Mouse (Mus musculus) adrenal gland, postnatal 4 days (tissue): ENCODE data around the gene Pkm. TPM values are rescaled to one million over a fixed set of nuclear protein-coding genes. Genes with fewer than 3 reads are reported as not detected.
A peak's percentile ranks its signal among the peaks of the same experiment; 100 is the strongest.

Experiments used
- DNase-seq, 2 experiments: peaks; one replicate each; pipeline ENCODE4 v3.0.0; 2021 to 2022; ENCODE audit warnings: low spot score in 2 of 2, mixed read lengths in 2 of 2
- long read RNA-seq, 2 experiments: library from polyadenylated mRNA; stranded (forward); transcript quantifications; one replicate each; pipeline ENCODE4 v2.0.0; 2021
- total RNA-seq, 2 experiments: library from RNA; stranded (reverse); gene quantifications; 2 replicates each; pipeline ENCODE4 v1.2.3; 2021

Pkm gene
- total RNA-seq = 100 to 1,000 TPM; 351 to 370 TPM
- long read RNA-seq, experiment 1, transcript Pkm-201 (11 exons, 2,432 nt) = major isoform, 320 of 491 reads
- long read RNA-seq, experiment 1, transcript Pkm-202 (11 exons, 2,041 nt) = minor isoform, 109 of 491 reads
- long read RNA-seq, experiment 1, partial matches to known transcripts = 33 of 491 reads
- long read RNA-seq, experiment 1, other reads (novel, unspliced or antisense) = 29 of 491 reads
- long read RNA-seq, experiment 2, transcript Pkm-201 (11 exons, 2,432 nt) = major isoform, 624 of 937 reads
- long read RNA-seq, experiment 2, transcript Pkm-202 (11 exons, 2,041 nt) = minor isoform, 182 of 937 reads
- long read RNA-seq, experiment 2, partial matches to known transcripts = 91 of 937 reads
- long read RNA-seq, experiment 2, other reads (novel, unspliced or antisense) = 40 of 937 reads

DNA sequence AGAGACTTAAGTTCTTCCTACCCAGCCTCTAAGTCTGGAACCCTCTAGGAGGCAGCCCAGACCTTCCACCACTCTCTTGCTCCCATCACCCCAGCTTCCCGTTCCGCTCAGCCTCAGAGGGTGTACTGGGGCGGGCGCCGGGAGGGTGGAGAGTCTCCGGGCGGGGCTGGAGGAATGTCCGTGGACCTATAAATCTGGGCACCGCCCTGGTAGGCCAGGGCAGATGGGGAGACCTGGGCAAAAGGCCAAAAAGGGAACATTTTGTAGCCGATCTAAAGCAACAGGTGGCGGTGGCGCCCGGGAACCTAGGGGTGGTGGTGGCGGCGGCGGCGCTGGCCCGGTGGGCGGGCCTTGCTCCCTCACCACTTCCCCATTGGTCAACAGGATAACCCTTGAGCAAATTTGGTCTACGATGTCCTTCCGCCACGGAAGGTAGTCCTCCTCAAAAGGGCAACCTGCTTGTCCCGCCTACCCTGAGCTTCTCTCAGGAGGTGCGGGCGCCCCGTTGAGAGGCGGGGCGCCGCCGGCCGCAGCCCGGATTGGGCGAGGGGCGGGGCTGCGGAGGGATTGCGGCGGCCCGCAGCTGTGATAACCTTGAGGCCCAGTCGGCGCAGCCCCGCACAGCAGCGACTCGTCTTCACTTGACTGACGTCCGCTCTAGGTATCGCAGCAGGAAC lies at the start of gene Pkm:
Gene Pkm (plus strand): TSS at position 411 of the 677 bp plus-strand sequence.
- DNase-seq = peak; percentile 75 to 87

DNA sequence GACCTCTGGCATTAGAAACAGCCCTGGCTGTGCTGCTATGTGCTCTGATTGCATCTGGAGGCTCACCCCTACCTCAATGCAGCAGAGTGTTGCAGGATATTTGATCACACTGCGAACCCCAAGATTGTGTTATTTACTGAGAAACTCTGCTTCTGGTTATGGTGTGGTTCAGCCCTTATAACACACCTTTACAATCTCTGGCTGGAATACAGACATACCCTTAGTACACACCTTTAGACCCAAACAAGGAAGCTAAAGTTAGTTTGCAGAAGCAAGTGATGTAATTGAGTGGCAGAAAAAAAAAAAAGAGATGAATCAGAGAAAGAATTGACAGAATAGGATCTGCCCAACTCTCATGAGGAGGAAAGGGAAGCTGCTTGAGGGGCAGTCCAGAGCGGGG lies 45.2 kb upstream of the Pkm start:
- no peak for DNase-seq

DNA sequence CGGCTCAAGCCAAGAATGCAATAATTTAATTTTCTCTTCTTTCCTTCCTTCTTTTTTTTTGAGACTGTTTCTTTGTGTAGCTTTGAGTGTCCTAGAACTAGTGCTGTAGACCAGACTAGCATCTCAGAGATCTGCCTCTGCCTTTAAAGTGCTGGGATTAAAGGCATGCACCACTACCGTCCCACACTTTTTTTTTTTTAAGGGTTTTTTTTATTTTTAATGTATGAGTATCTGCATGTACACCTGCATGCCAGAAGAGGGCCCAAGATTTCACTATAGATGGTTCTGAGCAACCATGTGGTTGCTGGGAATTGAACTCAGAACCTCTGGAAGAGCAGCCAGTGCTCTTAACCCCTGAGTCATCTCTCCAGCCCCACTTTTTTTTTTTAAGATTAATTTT lies 40.4 kb upstream of the Pkm start:
- DNase-seq = no peak

DNA sequence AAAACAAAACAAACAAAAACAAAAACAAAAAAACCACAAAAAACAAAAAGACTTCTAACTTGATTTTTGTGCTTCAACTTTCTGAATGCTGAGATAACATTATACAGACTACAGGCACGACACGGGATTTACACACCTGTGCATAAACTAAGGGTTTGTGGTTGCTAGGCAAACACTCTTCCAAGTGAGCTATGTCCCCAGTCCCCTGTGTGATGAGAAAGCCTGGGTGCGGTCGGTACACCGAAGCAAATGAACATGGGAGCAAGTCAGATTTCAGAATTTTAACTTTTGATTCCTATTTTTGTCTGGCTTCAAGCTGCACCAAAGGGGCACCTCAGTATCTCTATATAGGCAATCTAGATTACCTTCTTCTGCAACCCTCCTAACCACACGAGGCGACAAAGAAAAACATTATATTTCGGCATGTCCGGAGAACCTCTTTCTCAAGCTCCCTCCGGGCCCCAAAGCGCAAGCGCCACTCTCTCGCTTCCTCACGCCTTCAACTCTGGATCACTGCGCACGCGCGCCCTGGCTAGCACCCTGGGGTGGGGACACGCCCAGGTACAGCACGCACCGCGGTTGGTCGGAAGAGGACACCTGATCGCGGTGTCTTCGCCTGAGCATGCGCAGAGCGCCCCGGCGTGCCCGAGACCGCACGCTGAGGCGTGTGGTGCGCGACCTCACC lies 39.4 kb upstream of the Pkm start, which contains the start of gene Parp6:
Gene Parp6 (plus strand): TSS at position 663 of the 685 bp plus-strand sequence.
- peak; percentile 99 to 100 for DNase-seq

DNA sequence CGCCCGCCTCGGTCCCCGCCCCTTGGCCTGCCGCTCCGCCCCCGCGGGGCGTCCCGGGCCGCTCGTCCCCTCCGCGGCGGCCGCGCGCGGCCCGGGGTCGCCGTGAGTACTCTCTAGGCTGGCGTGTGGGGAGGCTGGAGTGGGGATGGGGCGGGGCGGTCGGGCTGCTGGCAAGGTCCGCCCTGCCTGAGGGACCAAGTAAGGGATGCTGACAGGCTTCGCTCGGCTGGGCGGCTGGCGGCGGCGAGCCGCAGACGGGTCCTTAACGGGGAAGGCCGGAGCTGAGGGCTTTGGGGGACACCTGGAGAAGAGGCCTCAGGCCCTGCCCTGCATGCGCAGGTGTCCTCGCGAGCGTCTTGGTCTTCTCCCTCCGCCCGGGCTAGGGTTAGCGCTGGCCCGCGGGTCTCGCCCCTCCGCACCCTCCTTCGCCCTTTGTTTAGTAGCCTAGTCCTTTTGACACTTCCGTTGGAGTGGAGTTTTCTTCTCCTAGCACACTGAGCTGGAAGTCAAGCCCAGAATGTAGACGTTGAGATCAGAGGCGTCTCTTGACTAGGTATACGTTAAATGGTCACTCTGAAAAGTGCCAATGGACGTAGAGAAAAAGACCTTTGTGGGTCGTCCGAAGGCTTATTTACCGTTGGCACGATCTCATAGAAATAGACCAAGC lies 38.7 kb upstream of the Pkm start:
- DNase-seq = peak in 1 of 2 experiments; percentile 7

DNA sequence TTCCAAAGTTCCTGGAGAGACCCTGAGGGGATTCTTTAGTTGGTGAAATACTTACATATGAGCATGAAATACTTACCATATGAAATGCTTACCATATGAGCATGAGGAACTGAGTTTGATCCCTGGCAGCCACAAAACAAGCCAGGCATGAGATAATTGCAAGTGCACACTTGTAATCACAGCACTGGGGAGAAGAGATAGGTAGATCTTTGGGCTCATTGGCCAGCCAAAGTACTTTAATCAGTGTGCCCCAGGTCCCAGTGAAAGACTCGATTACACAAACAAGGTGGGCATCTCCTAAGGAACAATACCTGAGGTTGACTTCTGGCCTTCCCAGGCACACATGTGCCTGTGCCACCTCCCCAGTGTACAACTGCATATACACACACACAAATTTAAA lies 17.8 kb upstream of the Pkm start:
- no peak for DNase-seq

DNA sequence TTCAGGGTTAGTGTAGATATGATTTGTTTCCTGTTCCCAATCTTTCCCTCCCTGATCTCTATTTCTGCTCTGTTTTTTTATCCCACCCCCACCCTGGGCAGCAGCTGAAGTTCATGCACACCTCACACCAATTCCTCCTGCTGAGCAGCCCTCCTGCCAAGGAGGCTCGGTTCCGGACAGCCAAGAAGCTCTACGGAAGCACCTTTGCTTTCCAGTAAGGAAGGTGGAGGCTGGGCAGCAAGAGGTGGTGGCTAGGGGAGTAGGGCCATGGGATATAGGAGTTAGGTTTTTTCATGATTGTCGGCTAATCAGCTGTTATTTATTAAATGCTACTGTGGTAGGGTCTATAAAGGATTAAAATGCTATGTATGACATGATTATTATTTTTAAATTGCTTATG lies 16.2 kb upstream of the Pkm start:
- no peak for DNase-seq

DNA sequence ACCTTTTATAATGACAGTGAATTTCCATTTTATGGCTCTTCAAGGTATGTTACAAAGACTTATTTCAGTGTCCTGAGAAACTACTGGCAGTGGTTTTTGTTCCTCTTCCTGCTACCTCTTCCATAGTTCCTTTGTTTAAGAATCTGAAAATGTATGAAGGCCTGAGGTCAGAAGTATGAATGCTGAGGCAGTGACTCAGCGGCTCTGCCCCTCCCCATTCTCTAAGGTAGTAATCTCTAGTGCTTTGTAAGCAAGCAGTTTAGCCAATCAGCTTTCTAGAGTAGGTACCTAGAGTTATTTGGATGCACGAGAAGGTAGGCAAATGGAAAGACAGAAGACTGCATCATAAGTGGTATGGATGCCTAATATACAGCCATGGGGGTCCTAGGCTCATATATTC lies 14.8 kb upstream of the Pkm start:
- DNase-seq = no peak

DNA sequence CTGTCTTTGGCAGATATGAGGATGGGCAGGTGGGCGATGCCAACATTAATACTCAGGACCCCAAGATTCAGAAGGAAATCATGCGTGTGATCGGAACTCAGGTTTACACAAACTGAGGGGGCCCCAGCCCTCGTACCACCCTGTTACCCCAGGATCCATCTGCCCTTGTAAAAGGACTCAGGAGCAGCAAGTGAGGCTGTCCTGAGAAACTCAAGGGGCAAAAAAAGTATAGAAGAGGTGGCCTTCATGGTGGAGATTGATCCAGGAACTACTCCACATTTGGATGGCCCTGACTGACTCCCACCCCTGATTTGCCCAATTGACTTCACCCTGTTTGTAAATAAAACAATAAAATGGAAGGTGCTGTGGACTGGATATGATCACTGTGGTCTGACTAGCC lies 6.3 kb upstream of the Pkm start:
- DNase-seq = no peak

DNA sequence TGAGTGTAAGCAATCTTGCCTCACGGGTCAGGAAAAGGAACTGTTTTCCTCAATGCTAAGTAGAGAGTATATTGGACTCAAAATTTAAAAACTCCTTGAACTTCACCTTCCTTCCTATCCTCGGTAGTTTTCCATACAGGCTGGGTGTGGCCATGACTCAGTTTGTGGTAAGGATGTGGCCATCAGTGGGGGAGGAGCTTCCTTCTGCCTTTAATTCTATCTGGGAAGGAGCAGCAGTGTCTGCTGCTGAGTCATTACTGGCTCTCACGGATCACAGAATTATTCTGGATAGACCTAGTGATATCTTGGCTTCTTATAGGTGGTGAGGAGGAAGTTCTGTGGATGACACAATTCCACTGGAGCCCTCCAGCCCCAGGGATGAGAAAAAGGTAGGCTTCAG lies 2.8 kb upstream of the Pkm start:
- no peak for DNase-seq

DNA sequence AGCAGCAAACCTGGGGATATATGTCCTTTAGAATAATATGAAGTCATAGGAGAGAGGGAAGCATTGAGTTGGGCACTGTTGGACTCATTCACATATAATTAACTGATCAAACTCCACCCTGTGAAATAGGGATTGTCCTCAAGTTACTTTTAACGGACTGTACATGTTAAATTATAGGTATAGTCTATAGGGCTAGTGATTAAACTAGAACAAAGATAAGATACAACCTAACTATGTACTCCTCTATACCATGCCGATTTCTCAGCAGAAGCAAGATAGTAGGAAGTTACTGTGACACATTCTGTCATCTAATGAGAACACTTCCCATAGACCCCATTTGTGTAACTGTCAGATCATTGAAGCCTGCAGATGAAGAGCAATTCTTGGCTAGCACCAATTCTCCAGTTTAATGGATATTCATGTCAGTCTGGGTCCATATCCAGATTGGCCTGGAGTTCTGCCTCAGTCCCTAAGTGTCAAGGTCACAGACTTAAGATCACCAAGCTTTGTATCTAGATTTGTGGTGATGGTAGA lies 1.7 kb upstream of the Pkm start:
- DNase-seq = no peak

DNA sequence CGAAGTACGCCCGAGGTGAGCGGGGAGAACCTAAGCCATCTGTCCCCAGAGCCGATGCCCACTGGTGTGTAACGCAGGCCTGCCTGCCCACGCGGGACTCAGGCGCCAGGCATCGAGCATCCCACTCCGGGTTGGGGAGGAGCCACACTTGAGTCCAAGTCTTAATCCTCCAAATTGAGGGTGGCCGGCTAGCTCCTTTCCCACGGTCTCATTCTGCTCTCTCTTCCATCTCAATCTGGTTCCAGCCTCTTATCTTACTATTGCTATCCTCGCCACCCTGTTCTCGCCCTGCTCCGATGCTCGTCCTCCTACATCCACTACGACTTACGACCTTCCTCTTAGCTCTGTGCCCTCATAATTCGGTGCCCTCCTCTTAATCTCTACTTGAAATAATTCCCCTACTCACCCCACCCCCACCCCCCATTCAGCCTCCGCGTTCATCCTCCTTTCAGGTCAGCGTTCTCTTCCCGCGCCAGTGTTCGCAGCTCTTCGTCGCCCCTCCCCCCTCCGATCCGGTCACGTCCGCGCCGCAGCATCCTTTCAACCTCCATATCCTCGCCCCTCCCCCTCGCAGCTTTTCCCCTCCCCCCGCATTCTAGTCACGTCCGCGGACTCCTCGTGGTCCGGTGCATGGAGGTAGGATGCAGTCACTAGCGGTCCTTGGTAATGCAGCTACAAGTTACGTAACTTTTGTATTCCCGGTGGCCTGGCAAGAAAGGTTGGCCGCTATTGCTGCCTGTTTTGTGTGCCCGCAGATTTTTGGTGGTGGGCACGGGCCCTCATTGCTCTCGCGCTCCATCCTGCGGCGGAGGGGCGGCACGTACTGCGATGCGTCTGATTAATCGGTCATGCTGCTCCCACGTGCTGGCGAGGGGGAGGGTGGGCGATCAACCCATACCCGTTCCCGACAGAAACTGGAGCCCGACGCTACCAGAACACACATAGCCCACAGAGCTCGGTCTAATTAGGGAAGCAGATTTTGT lies 758 bp downstream of the Pkm start:
- DNase-seq = peak; percentile 29 to 44

DNA sequence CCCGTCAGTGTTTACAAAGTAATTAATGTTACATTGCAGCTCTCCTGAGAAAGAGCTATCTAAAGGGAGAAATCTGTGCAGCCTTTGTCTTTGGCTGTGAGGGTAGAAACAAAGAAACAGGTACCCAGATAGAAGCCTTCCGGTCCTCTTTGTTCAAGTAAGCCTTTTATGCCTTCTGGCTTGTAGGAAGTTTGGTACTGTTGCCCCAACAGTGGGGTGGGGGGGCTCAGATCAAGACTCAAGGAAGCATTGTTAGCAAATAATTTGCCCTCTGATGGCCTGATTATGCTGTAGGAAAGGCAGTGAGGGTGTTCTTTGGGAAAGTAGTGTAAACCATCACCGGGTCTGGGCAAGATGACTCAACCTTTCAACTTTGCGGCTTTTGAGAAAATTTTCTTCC lies 2.0 kb downstream of the Pkm start:
- DNase-seq = no peak

DNA sequence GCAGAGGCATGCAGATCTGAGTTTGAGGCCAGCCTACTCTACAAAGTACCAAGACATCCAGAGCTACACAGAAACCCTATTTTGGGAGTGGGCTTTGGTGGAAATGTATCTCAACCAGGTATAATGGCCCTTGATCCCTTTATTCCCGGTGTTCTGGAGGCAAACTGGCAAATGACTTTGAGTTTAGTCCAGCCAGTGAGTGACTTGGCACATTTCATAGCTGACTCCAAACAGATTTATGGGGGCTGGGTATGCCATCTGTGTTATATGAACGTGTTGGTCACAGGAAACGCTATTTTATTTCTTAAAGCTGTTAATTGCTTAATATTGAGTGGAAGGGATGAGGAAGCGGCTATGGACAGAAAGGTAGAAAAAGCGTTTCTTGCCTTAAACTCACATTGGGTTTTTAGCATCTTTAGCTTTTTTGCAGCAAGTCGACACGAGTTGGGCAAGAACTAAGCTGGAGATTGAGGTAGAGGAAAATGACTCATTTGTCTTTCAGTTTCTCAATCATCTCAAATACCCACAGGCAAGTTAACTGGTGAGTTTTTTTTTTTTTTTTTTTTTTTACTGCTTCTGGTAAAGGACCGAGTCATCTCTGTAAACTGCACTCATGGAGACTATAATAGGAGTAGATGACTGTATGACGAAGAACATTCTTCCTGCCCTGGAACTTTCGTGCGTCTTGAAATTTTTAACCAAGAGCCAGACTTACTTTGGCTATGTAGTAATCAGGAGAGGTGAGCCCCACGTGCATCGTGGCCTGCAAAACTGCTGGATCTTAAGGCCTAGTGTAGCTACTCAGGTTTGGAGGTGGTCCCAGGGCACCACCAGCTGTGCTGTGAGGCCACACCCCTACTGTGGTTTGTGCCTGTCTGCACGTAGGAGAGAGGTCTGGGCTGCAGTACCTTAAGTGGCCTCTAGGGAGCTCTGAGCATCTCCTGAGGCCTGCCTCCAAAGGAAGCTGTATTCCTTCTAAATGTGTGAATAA lies 3.2 kb downstream of the Pkm start:
- DNase-seq = peak; percentile 30 to 58

DNA sequence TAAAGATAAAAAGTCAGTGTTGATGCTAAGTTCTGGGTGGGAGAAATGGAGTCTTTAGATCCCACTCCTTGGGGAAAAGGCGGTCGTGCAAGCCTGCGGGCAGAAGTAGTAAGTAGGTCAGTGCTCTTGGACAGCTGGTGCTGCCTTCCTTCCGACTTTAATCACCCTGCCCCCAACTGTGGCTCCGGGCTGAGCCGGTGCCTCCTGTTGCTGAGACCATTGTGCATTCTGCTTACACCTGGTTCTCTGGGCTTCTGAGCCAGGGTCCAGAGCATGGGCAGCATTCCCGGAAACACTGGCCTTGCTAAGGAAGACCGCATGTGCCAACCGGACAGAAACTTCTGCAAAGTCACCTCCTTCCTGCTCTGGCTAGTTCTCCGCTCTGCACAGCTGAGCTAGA lies 4.3 kb downstream of the Pkm start:
- DNase-seq = no peak

DNA sequence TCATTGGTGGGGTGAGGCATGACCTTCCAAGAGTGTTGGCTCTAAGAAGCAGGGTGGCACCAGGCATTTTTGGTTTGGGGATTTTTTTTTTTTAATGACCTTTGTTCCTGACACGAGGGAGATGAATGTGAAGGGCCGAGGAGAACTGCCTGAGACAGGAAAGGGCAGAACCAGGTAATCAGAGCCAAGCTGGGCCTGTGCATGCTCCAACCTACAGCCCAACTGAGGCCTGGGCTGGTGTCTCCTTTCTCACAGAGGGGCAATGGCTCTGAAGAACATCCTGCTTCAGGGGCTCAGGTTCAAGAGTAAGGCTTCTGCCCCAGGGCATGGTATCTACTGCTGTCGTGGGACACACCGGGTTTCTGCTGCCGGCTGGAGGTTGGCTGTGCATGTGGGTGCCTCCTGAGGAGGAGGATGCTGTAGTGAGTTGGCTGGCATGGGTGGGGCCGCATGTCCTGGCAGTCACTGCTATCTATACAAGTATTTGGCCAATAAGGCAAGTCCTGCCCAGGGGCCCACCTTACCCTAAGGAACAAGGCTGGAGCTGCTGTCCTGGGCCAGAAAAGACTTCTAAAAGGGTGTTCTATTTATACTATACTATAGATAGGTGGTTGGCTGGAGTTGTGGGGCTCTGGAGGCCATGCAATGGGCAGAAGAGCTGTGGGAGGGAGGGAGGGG lies 5.3 kb downstream of the Pkm start:
- no peak for DNase-seq

DNA sequence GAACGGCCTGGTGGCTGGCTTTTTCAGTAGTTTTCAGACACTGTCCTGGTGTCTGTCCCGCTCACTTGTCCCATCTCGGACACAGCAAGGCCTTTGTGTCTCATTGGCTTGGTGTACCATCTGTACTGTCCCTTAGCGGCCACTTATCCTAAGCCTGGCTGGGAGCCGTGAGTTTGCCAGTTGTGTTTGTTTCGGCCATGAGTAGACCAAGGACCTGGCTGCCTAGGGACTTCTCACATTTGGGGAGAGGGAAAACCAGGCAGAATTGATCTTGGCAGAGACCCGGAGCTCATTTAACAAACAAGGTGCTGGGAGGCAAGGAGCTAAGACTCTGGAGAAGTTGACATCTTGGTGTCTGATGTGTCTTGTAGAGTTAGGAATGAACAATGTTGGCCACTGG lies 7.1 kb downstream of the Pkm start:
- no peak for DNase-seq

DNA sequence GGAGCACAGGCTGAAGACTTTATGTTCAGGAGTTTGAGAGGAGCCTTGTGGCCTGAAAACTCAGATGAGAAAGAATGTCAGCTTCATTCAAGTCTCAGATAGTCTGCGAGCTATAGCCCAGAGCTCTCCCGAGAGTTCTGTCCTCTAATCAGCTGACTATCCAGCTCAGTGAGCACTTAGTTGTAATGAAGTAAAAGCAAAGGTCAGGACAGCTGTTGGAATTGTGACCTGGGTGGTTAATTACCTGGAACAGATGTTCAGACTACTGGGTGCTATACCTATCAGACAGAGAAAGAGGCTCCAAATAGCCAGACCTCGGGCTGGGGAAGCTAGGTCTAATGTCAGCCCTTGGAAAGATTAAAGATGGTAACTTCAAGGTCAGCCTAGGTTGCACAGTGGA lies 7.8 kb downstream of the Pkm start:
- no peak for DNase-seq
